Mouse (Mus musculus) MEL (cell line): ENCODE results near the gene Tex36. TPM values are rescaled to one million over a fixed set of nuclear protein-coding genes. Genes with fewer than 3 reads are reported as not detected.

Experiments
- DNase-seq: peaks from one replicate; pipeline ENCODE4 v3.0.0; 2011; ENCODE audit warnings: low read depth, low spot score
- H3K27ac ChIP-seq: 2 replicates; pipeline ENCODE4 v1.5.1; 2012; ENCODE audit warnings: low read depth, mild to moderate bottlenecking, control low read depth, low read length, moderate library complexity; ENCODE audit not compliant: control insufficient read depth
- H3K27me3 ChIP-seq, 2 experiments: fragments of 150-350 bp in 1 of 2; sonication (generic) in 1 of 2; 2 replicates each; pipeline ENCODE4 v1.6.1; 2012; ENCODE audit warnings: low read length in 2 of 2, mild to moderate bottlenecking in 2 of 2, improper control_type of control experiment in 1 of 2, moderate library complexity in 1 of 2; ENCODE audit not compliant: insufficient read depth in 2 of 2, control insufficient read depth in 1 of 2
- H3K36me3 ChIP-seq, 2 experiments: 2 replicates each; pipeline ENCODE4 v1.6.1; 2012 to 2014; ENCODE audit warnings: low read length in 2 of 2, improper control_type of control experiment in 1 of 2, inconsistent platforms in 1 of 2, mild to moderate bottlenecking in 1 of 2; ENCODE audit not compliant: insufficient read depth in 2 of 2, control insufficient read depth in 1 of 2
- H3K4me1 ChIP-seq, 2 experiments: fragments of 150-350 bp in 1 of 2; sonication (generic) in 1 of 2; 2 replicates each; pipeline ENCODE4 v1.6.1; 2012; ENCODE audit warnings: low read length in 2 of 2, improper control_type of control experiment in 1 of 2, mild to moderate bottlenecking in 1 of 2; ENCODE audit not compliant: insufficient read depth in 2 of 2, control insufficient read depth in 1 of 2
- H3K4me3 ChIP-seq, 2 experiments: fragments of 150-350 bp in 1 of 2; sonication (generic) in 1 of 2; 2 replicates each; pipeline ENCODE4 v1.5.1; 2012; ENCODE audit warnings: low read depth in 2 of 2, low read length in 2 of 2, mild to moderate bottlenecking in 2 of 2, moderate library complexity in 2 of 2, control low read depth in 1 of 2, improper control_type of control experiment in 1 of 2; ENCODE audit not compliant: control insufficient read depth in 1 of 2, insufficient read depth in 1 of 2
- H3K79me2 ChIP-seq: 2 replicates; pipeline ENCODE4 v1.6.1; 2012; ENCODE audit warnings: mild to moderate bottlenecking, low read length, moderate library complexity; ENCODE audit not compliant: control insufficient read depth, poor library complexity, insufficient read depth
- H3K9ac ChIP-seq: 2 replicates; pipeline ENCODE4 v1.6.1; 2012; ENCODE audit warnings: low read depth, mild to moderate bottlenecking, control low read depth, low read length, moderate library complexity; ENCODE audit not compliant: control insufficient read depth, poor library complexity, severe bottlenecking
- H3K9me3 ChIP-seq: fragments of 150-350 bp; sonication (generic); replicated peaks from 2 replicates; pipeline ENCODE4 v1.6.1; 2012; ENCODE audit warnings: mild to moderate bottlenecking, low read length, improper control_type of control experiment, moderate library complexity; ENCODE audit not compliant: insufficient read depth
- BHLHE40 ChIP-seq: IDR thresholded peaks from 2 replicates; pipeline ENCODE4 v1.6.1; 2012; ENCODE audit warnings: low read depth, mild to moderate bottlenecking, inconsistent platforms, low read length, improper control_type of control experiment, borderline replicate concordance
- CTCF ChIP-seq, 3 experiments: IDR thresholded peaks in 2 of 3; conservative IDR thresholded peaks in 1 of 3; 2 replicates each; pipeline ENCODE4 v1.5.1; 2011 to 2012; ENCODE audit warnings: low read length in 3 of 3, low read depth in 2 of 3, mild to moderate bottlenecking in 2 of 3, improper control_type of control experiment in 1 of 3, inconsistent platforms in 1 of 3, mixed read lengths in 1 of 3, moderate library complexity in 1 of 3; ENCODE audit not compliant: control insufficient read depth in 1 of 3, insufficient read depth in 1 of 3, poor library complexity in 1 of 3, severe bottlenecking in 1 of 3
- HCFC1 ChIP-seq: IDR thresholded peaks from 2 replicates; pipeline ENCODE4 v1.6.1; 2012; ENCODE audit warnings: low read depth, mild to moderate bottlenecking, inconsistent platforms, low read length, improper control_type of control experiment, moderate library complexity
- KAT2A ChIP-seq: conservative IDR thresholded peaks from 2 replicates; pipeline ENCODE4 v1.6.1; 2012; ENCODE audit warnings: low read depth, low read length, improper control_type of control experiment, inconsistent platforms
- MYB ChIP-seq: IDR thresholded peaks from 2 replicates; pipeline ENCODE4 v1.6.1; 2011; ENCODE audit warnings: mild to moderate bottlenecking, low read depth, low read length, improper control_type of control experiment
- MYC ChIP-seq: IDR thresholded peaks from 2 replicates; pipeline ENCODE4 v1.6.1; 2011; ENCODE audit warnings: low read depth, mild to moderate bottlenecking, low read length, improper control_type of control experiment, moderate library complexity
- NRF1 ChIP-seq: IDR thresholded peaks from 2 replicates; pipeline ENCODE4 v1.6.1; 2014; ENCODE audit warnings: low read depth, mild to moderate bottlenecking, inconsistent platforms, low read length, improper control_type of control experiment, moderate library complexity; ENCODE audit not compliant: poor library complexity, insufficient read depth, severe bottlenecking
- POLR2AphosphoS5 ChIP-seq: IDR thresholded peaks from 2 replicates; pipeline ENCODE4 v1.6.1; 2012; ENCODE audit warnings: low read depth, borderline replicate concordance, mild to moderate bottlenecking, inconsistent platforms, low read length, moderate library complexity, mixed read lengths
- SMC3 ChIP-seq: IDR thresholded peaks from 2 replicates; pipeline ENCODE4 v1.6.1; 2011; ENCODE audit warnings: low read depth, low read length, improper control_type of control experiment
- ZNF384 ChIP-seq: IDR thresholded peaks from 2 replicates; pipeline ENCODE4 v1.6.1; 2012; ENCODE audit warnings: low read depth, mild to moderate bottlenecking, inconsistent platforms, low read length, improper control_type of control experiment
- polyA plus RNA-seq, 2 experiments: library from polyadenylated mRNA; stranded (reverse) in 1 of 2; unstranded in 1 of 2; fragments of >175 nt in 1 of 2; fragments of >200 nt in 1 of 2; gene quantifications; 2 replicates each; pipeline versions ENCODE4 v1.2.1 to v1.2.4; 2012; ENCODE audit warnings: low replicate concordance in 2 of 2, low read depth in 1 of 2; ENCODE audit not compliant: insufficient read length in 2 of 2, insufficient read depth in 1 of 2, missing spikeins in 1 of 2
- total RNA-seq: library from RNA; depleted of rRNA; stranded (reverse); fragments of 300-350 nt; gene quantifications from 2 replicates; pipeline ENCODE4 v1.2.3, GENCODE M21; 2012

Tex36 gene
- total and polyA plus RNA-seq, 3 experiments = not detected

DNA sequence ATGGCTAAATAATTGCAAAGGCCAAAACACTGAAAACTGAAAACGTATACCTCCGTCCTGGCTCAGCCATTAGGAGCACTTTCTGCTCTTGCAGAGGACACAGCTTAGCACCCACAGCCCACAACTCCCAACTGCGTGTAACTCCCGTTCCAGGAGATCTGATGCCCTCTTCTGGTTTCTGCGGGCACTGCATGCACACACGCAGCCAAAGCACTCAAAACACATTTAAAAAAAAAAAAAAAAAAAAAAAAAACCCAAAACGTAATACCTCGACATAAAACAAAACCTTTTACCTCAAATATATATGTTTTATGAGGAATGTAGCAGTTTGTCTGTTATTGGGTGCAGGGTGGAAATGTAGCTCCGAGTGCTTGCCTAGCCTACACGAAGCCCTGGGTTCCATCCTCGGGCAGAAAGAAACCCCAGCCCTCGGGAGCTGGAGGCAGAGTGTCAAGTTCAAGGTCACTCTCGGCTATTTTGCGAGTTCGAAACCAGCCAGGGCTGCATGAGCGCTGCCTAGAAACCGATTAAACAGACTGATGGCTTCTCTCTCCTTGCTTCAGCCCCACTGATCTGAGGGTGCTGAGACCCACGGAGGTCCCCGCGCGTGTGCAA lies 34.9 kb upstream of the Tex36 start (continued):
- TF ChIP-seq NRF1 = no peak
- no peak for TF ChIP-seq KAT2A
- no peak for TF ChIP-seq POLR2AphosphoS5

DNA sequence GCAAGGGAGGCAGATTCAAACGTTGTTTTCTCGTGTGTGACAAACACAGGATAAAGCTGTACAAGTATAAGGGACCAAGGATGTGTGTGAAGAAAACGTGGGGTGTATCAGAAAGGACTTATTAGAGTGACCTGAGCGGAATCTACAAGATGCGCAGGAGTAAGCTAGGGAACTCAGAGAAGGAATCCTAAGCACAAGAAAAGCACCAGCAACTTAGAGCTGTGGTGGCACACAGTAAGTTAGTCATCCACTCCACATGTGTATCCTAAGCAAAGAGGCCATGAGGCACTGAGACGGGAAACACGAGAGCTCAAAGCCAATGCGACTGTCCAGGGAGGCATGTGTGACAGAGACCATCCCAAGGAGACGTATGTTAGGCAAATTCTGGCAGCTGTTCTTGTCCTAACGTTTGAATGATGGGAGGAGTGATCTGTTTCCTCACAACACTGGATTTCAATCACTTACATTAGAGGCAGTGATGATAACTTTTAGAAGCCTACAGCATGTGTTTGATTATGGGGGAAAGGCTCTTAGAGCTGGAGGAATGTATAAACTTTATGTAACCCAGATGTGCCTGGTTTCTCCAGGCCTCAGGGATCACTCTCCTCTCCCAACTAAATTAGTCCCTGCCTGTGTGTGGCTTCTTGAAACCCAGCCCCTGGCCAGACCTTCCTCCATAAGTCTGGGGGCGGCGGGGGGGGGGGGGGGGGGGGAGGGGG lies 33.1 kb upstream of the Tex36 start:
- H3K79me2 ChIP-seq = peaks cover 16% of the 10 kb centered on the region
- no peak overlapping the region for H3K27ac ChIP-seq
- no peak for TF ChIP-seq BHLHE40
- no peak for TF ChIP-seq CTCF (IDR thresholded peaks at IDR 0.05 in 2 of 3, conservative IDR thresholded peaks at IDR 0.05 in 1 of 3; ENCODE audit: control insufficient read depth in 1 of 3, insufficient read depth in 1 of 3, low read depth in 2 of 3, low read length in 3 of 3, poor library complexity in 1 of 3, severe bottlenecking in 1 of 3)
- TF ChIP-seq MYB = no peak
- TF ChIP-seq, all 39 proteins: peak for 0
- Histone ChIP-seq H3K36me3 (peaks cover 3 to 6% of the 10 kb centered on the region in 2 experiments), H3K9me3 (no peaks in the 10 kb centered on the region), H3K4me3 (no peak overlapping the region), H3K27me3 (no peaks in the 10 kb centered on the region), H3K9ac (no peak overlapping the region), H3K4me1 (peaks cover 0 to 9% of the 10 kb centered on the region in 2 experiments; a peak in 1 of 4 replicates)
- DNase-seq = no peak

DNA sequence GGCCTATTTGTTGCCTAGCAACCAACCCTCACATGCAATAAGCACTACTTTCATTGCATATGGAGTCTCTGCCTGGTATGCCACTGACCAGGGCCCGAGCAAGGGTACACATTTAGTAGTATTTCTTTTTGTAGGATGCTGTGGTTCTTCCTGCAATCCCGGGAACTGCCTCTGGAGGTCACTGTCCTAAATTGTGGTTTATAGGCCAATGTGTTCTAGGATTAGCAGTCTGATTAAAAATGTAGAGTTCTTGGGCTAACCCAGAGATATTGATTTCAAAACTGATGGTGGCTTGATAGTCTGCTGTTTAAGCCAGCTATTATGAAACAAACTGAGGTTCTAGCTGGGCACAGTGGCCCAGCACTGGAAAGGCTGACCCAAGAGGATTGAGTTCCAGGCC lies 30.5 kb upstream of the Tex36 start:
- TF ChIP-seq CTCF (IDR thresholded peaks at IDR 0.05 in 2 of 3, conservative IDR thresholded peaks at IDR 0.05 in 1 of 3; ENCODE audit: control insufficient read depth in 1 of 3, insufficient read depth in 1 of 3, low read depth in 2 of 3, low read length in 3 of 3, poor library complexity in 1 of 3, severe bottlenecking in 1 of 3) (peak; percentile 40 to 74 (median 65)), MYC (no peak), SMC3 (peak; percentile 22; the same call in 1 of the 2 replicates)
- DNase-seq = peak; percentile 73
- peaks cover 0 to 3% of the 10 kb centered on the region in 2 experiments; a peak in 1 of 4 replicates for H3K4me1 ChIP-seq
- H3K36me3 ChIP-seq = peaks cover 0 to 2% of the 10 kb centered on the region in 2 experiments; a peak in 1 of 4 replicates
- no peaks in the 10 kb centered on the region; the same call in 1 of the 2 replicates for H3K79me2 ChIP-seq
- no peak overlapping the region for H3K4me3 ChIP-seq
- H3K27ac ChIP-seq = no peak overlapping the region
- H3K27me3 ChIP-seq = peaks cover 0 to 3% of the 10 kb centered on the region in 2 experiments; a peak in 1 of 4 replicates
- H3K9me3 ChIP-seq = no peaks in the 10 kb centered on the region
- no peak overlapping the region for H3K9ac ChIP-seq

DNA sequence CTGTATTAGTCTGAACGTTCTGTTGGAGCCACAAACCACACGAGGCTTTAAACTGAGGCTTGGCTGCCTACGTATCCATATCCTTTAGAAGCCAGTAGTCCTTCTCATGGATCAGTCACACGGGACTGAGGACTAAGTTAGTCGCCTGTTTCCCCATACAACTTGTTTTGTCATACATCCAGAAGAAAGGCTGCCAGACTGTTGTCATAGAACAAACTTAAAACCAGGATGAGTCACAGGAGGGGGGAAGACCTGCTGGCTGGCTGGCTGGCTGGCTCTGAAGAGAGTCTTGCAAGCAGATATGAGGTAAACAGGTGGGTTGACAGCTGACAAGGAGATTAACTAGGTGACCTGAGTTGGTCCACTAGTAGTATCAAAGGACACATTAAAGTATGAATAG lies 28.9 kb upstream of the Tex36 start:
- no peak overlapping the region for H3K27ac ChIP-seq
- no peaks in the 10 kb centered on the region for H3K36me3 ChIP-seq
- TF ChIP-seq HCFC1 (no peak), MYB (no peak), ZNF384 (no peak)
- TF ChIP-seq, all 39 proteins: peak for 0
- peaks cover 3 to 9% of the 10 kb centered on the region in 2 experiments; a peak in 3 of 4 replicates for H3K27me3 ChIP-seq
- no peaks in the 10 kb centered on the region for H3K9me3 ChIP-seq
- DNase-seq = no peak
- H3K4me1 ChIP-seq = no peaks in the 10 kb centered on the region
- H3K4me3 ChIP-seq = no peak overlapping the region
- no peaks in the 10 kb centered on the region for H3K79me2 ChIP-seq
- H3K9ac ChIP-seq = no peak overlapping the region
